Mouse (Mus musculus): ENCODE data around the gene Cabp4. TPM values are rescaled to one million over a fixed set of nuclear protein-coding genes. Genes with fewer than 3 reads are reported as not detected.

The Cabp4 gene
- polyA plus RNA-seq, 1 experiment from 2014 or later: not detected

DNA sequence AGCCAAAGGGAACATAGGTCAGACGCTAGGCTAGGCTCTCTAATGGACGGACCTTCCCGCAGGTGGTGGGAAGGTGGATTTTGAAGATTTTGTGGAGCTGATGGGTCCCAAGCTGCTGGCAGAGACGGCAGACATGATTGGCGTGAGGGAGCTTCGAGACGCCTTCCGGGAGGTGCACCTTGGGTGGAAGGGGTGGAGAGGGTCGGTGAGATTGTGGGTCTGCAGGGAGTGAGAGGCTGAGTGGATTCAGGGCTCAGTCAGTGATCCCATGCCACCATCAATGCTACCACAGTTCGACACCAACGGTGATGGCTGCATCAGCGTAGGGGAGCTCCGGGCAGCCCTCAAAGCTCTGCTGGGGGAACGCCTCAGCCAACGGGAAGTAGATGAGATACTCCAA lies 57.7 kb downstream of the Cabp4 start:
- 90% methylated on average over 15 of the region's 15 CpGs for WGBS
- no peak for ATAC-seq (ENCODE audit: insufficient number of reproducible peaks, low FRiP score, low TSS enrichment, low read depth)
- Histone ChIP-seq H3K4me3 (ENCODE audit: low read depth, low read length) (no peak overlapping the region), H3K9ac (ENCODE audit: low read length) (no peak overlapping the region), H3K9me3 (ENCODE audit: control insufficient read depth, low read length) (no peaks in the 10 kb centered on the region), H3K4me1 (ENCODE audit: control insufficient read depth, insufficient read depth, low read length) (no peaks in the 10 kb centered on the region), H3K4me2 (ENCODE audit: low read depth, severe bottlenecking) (no peak overlapping the region), H3K27ac (replicated peaks; ENCODE audit: low read depth, low read length) (no peak overlapping the region), H3K36me3 (ENCODE audit: control insufficient read depth, insufficient read depth, low read length) (no peaks in the 10 kb centered on the region), H3K27me3 (ENCODE audit: control insufficient read depth, insufficient read depth, low read length) (peaks cover 3% of the 10 kb centered on the region; the same call in 1 of the 2 replicates)
- no peak for DNase-seq (ENCODE audit: low spot score)

Other genes with a start within 250 kb of the Cabp4 start
- gene Tcirg1, start 236.9 kb downstream of the Cabp4 start, polyA plus RNA-seq (2014; fragmentation: Nextera tagmentation; extraction: Ambion mirVana): 27.3 and 28.8 TPM in 2 replicates
- gene Ndufs8, start 231.3 kb downstream of the Cabp4 start, polyA plus RNA-seq (2014; fragmentation: Nextera tagmentation; extraction: Ambion mirVana): 259 and 263 TPM in 2 replicates
- 0.47 and 0.67 TPM in 2 replicates for gene Aldh3b1, start 214.2 kb downstream of the Cabp4 start, polyA plus RNA-seq (2014; fragmentation: Nextera tagmentation; extraction: Ambion mirVana)
- gene Unc93b1, start 208.8 kb downstream of the Cabp4 start, polyA plus RNA-seq (2014; fragmentation: Nextera tagmentation; extraction: Ambion mirVana): 6.0 and 7.1 TPM in 2 replicates
- gene Aldh3b3, start 185.4 kb downstream of the Cabp4 start, polyA plus RNA-seq (2014; fragmentation: Nextera tagmentation; extraction: Ambion mirVana): not detected in 2 replicates
- gene Aldh3b2, start 171.7 kb downstream of the Cabp4 start, polyA plus RNA-seq (2014; fragmentation: Nextera tagmentation; extraction: Ambion mirVana): 2.6 TPM in 2 replicates
- gene Acy3, start 157.5 kb downstream of the Cabp4 start, polyA plus RNA-seq (2014; fragmentation: Nextera tagmentation; extraction: Ambion mirVana): 3.3 and 4.3 TPM in 2 replicates
- gene Tbx10, start 151.3 kb downstream of the Cabp4 start, polyA plus RNA-seq (2014; fragmentation: Nextera tagmentation; extraction: Ambion mirVana): 0.08 TPM in 1 of 2 replicates, not detected in the other
- gene Nudt8, start 143.5 kb downstream of the Cabp4 start, polyA plus RNA-seq (2014; fragmentation: Nextera tagmentation; extraction: Ambion mirVana): 29.7 and 32.6 TPM in 2 replicates
- gene Gm49405, start 143.4 kb downstream of the Cabp4 start, polyA plus RNA-seq (2014; fragmentation: Nextera tagmentation; extraction: Ambion mirVana): 2.5 TPM in 2 replicates
- 4.1 TPM in 2 replicates for gene Doc2g, start 140.7 kb downstream of the Cabp4 start, polyA plus RNA-seq (2014; fragmentation: Nextera tagmentation; extraction: Ambion mirVana)
- gene Ndufv1, start 131.2 kb downstream of the Cabp4 start, polyA plus RNA-seq (2014; fragmentation: Nextera tagmentation; extraction: Ambion mirVana): 198 and 208 TPM in 2 replicates
- gene Gstp1, start 106.0 kb downstream of the Cabp4 start, polyA plus RNA-seq (2014; fragmentation: Nextera tagmentation; extraction: Ambion mirVana): 437 and 462 TPM in 2 replicates
- 1.1 TPM in 2 replicates for gene Gstp2, start 98.0 kb downstream of the Cabp4 start, polyA plus RNA-seq (2014; fragmentation: Nextera tagmentation; extraction: Ambion mirVana)
- 0.23 TPM in 1 of 2 replicates, not detected in the other for gene Gstp3, start 84.5 kb downstream of the Cabp4 start, polyA plus RNA-seq (2014; fragmentation: Nextera tagmentation; extraction: Ambion mirVana)
- not detected in 2 replicates for gene Cabp2, start 62.5 kb downstream of the Cabp4 start, polyA plus RNA-seq (2014; fragmentation: Nextera tagmentation; extraction: Ambion mirVana)
- gene Cdk2ap2, start 46.9 kb downstream of the Cabp4 start, polyA plus RNA-seq (2014; fragmentation: Nextera tagmentation; extraction: Ambion mirVana): 77.5 and 81.6 TPM in 2 replicates
- 4.8 and 5.8 TPM in 2 replicates for gene Pitpnm1, start 44.0 kb downstream of the Cabp4 start, polyA plus RNA-seq (2014; fragmentation: Nextera tagmentation; extraction: Ambion mirVana)
- gene Aip, start 18.2 kb downstream of the Cabp4 start, polyA plus RNA-seq (2014; fragmentation: Nextera tagmentation; extraction: Ambion mirVana): 91.2 and 93.7 TPM in 2 replicates
- gene Gpr152, start 4.2 kb downstream of the Cabp4 start, polyA plus RNA-seq (2014; fragmentation: Nextera tagmentation; extraction: Ambion mirVana): not detected in 2 replicates
- 116 and 124 TPM in 2 replicates for gene Coro1b, start 4.6 kb upstream of the Cabp4 start, polyA plus RNA-seq (2014; fragmentation: Nextera tagmentation; extraction: Ambion mirVana)
- 1.1 and 1.5 TPM in 2 replicates for gene Ptprcap, start 9.6 kb upstream of the Cabp4 start, polyA plus RNA-seq (2014; fragmentation: Nextera tagmentation; extraction: Ambion mirVana)
- 44.7 and 48.9 TPM in 2 replicates for gene Rps6kb2, start 19.3 kb upstream of the Cabp4 start, polyA plus RNA-seq (2014; fragmentation: Nextera tagmentation; extraction: Ambion mirVana)
- 2.1 TPM in 2 replicates for gene Carns1, start 31.4 kb upstream of the Cabp4 start, polyA plus RNA-seq (2014; fragmentation: Nextera tagmentation; extraction: Ambion mirVana)
- 0.89 and 1.2 TPM in 2 replicates for gene Tbc1d10c, start 47.3 kb upstream of the Cabp4 start, polyA plus RNA-seq (2014; fragmentation: Nextera tagmentation; extraction: Ambion mirVana)
- gene Ppp1ca, start 48.0 kb upstream of the Cabp4 start, polyA plus RNA-seq (2014; fragmentation: Nextera tagmentation; extraction: Ambion mirVana): 952 and 995 TPM in 2 replicates
- gene Rad9a, start 57.6 kb upstream of the Cabp4 start, polyA plus RNA-seq (2014; fragmentation: Nextera tagmentation; extraction: Ambion mirVana): 52.5 and 54.9 TPM in 2 replicates
- 5.0 and 7.4 TPM in 2 replicates for gene Clcf1, start 70.2 kb upstream of the Cabp4 start, polyA plus RNA-seq (2014; fragmentation: Nextera tagmentation; extraction: Ambion mirVana)
- gene AC109138.7, start 70.3 kb upstream of the Cabp4 start, polyA plus RNA-seq (2014; fragmentation: Nextera tagmentation; extraction: Ambion mirVana): not detected in 2 replicates
- 11.5 and 12.6 TPM in 2 replicates for gene Pold4, start 87.9 kb upstream of the Cabp4 start, polyA plus RNA-seq (2014; fragmentation: Nextera tagmentation; extraction: Ambion mirVana)
- gene Ssh3, start 125.1 kb upstream of the Cabp4 start, polyA plus RNA-seq (2014; fragmentation: Nextera tagmentation; extraction: Ambion mirVana): 4.2 and 4.4 TPM in 2 replicates
- 5.6 and 7.5 TPM in 2 replicates for gene Ankrd13d, start 139.1 kb upstream of the Cabp4 start, polyA plus RNA-seq (2014; fragmentation: Nextera tagmentation; extraction: Ambion mirVana)
- 15.4 and 16.6 TPM in 2 replicates for gene Grk2, start 162.2 kb upstream of the Cabp4 start, polyA plus RNA-seq (2014; fragmentation: Nextera tagmentation; extraction: Ambion mirVana)

Data from limb, embryonic 11.5 days (tissue).